21 mouse cellular contexts compared by ENCODE assay signal in the genomic region with DNA sequence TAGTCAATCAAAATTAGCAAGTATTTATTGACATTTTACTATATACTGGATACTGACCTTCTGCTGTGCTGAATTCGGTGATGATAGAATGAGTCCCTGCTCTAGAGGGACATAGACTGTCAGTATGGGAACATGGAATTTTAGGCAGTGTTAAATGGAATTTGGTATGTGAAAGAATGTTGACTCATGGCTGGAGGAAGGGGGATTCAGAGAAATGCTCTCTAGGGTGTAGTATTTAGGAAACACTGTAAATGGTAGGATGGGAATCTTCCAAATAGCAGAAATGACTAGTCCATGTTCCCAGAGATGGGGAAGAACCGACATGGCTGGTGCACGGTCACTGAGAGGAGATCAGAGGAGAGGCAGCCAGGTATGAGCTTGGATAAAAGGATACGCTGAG.
"Had no signal": no experiment of that assay in that cellular context is flagged by ENCODE, and none has a peak within 500 bp of the region (broad histone marks: within the 10 kb centered on the region; RNA-seq: fewer than 3 reads in every experiment).

No protein-coding gene starts in this region.

- H3K36me3 ChIP-seq: lung, embryonic 15.5 days had no signal

- H3K27me3 ChIP-seq: kidney, embryonic 15.5 days; limb, embryonic 13.5 days; liver, embryonic 12.5 days; liver, embryonic 15.5 days; lung, embryonic 15.5 days; megakaryocyte, embryonic 14.5 days; midbrain, embryonic 13.5 days had no signal

- DNase-seq: kidney, adult 8-10 months; kidney, postnatal 10 days; kidney, postnatal 36 days; layer of hippocampus, adult 9-11 months; liver; lung, adult 18-20 months; lung, postnatal 10 days; lung, postnatal 36 days; thymus, adult 2 months; thymus, postnatal 14 days; thymus, postnatal 4 days had no signal

- H3K4me3 ChIP-seq: kidney, embryonic 15.5 days; limb, embryonic 10.5 days; limb, embryonic 13.5 days; liver, embryonic 12.5 days; liver, embryonic 15.5 days; lung, embryonic 15.5 days; megakaryocyte, embryonic 14.5 days; midbrain, embryonic 10.5 days; midbrain, embryonic 13.5 days had no signal

- H3K4me1 ChIP-seq: lung, embryonic 15.5 days; midbrain, embryonic 10.5 days had no signal

- H3K9me3 ChIP-seq: kidney, embryonic 15.5 days; limb, embryonic 10.5 days; liver, embryonic 15.5 days; lung, embryonic 15.5 days; midbrain, embryonic 13.5 days had no signal

- ATAC-seq: midbrain, embryonic 13.5 days had no signal

- H3K4me2 ChIP-seq: kidney, embryonic 15.5 days; limb, embryonic 13.5 days; liver, embryonic 12.5 days; liver, embryonic 15.5 days; lung, embryonic 15.5 days; midbrain, embryonic 13.5 days had no signal

- H3K27ac ChIP-seq: kidney, embryonic 15.5 days; limb, embryonic 10.5 days; limb, embryonic 13.5 days; liver, embryonic 12.5 days; liver, embryonic 15.5 days; lung, embryonic 15.5 days; midbrain, embryonic 10.5 days; midbrain, embryonic 13.5 days; stomach, postnatal 0 days had no signal

- H3K9ac ChIP-seq: kidney, embryonic 15.5 days; limb, embryonic 13.5 days; liver, embryonic 12.5 days; liver, embryonic 15.5 days; lung, embryonic 15.5 days; midbrain, embryonic 13.5 days had no signal
